Mouse (Mus musculus) left cerebral cortex, adult 18-20 months (tissue): Measurements from ENCODE around the gene Rsl1. TPM values are rescaled to one million over a fixed set of nuclear protein-coding genes. Genes with fewer than 3 reads are reported as not detected.
"Not testable (repeated sequence)": the region's sequence is repeated elsewhere in the genome, so short reads cannot be mapped to it uniquely, and the experiment has no call there.

Experiments
- DNase-seq, 2 experiments: peaks; one replicate each; pipeline ENCODE4 v3.0.0; 2021 to 2022; ENCODE audit warnings: low spot score in 2 of 2, mixed read lengths in 1 of 2
- long read RNA-seq, 2 experiments: library from polyadenylated mRNA; stranded (forward); transcript quantifications; one replicate each; pipeline ENCODE4 v2.0.0; 2021
- total RNA-seq, 2 experiments: library from RNA; stranded (reverse); gene quantifications; 2 replicates each; pipeline ENCODE4 v1.2.3; 2021

Rsl1 gene
- 1 to 10 TPM; 4.3 to 5.5 TPM for total RNA-seq
- long read RNA-seq, experiment 1, partial matches to known transcripts = 0 of 2 reads
- long read RNA-seq, experiment 1, other reads (novel, unspliced or antisense) = 1 of 2 reads
- long read RNA-seq, experiment 2, partial matches to known transcripts = 0 of 1 reads
- long read RNA-seq, experiment 2, other reads (novel, unspliced or antisense) = 0 of 1 reads

DNA sequence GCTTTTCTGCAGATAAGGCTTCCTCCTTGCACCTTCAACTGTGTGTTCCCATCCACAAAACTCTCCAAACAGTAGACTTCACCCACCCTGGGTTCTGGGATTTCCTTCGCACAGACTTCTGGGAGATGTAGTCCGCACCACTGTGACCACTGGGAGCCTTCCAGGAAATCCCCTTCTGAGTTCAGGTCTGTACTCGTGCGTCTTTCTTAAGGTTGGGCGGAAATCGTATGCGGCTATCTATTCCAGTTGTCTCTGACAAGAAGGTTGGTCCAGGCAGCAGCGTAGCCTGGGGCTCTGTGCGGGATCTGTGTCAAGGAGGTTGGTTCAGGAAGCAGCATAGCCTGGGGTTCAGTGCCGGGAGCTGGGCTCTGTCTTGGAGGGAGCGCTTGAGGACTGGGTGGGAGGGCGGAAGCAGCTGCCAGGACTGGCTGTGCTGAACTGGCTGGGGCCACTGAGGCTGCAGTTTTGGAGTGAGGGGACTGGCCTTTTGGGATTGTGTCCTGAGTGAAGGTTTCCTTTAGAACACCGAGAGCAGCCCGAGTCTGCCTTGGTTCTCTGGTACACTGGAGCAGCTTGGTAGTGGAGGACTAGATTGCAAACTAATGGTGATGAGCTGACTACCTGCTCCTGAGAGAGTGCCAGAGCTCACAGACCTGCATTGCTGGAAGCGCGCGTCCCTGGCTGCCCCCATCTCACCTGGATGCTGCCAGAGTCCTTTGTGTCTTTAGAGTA lies at the start of gene Rsl1:
Gene Rsl1, plus strand, starts transcription at position 192 of the 732 bp plus-strand sequence.
- DNase-seq = peak; percentile 71 to 78

DNA sequence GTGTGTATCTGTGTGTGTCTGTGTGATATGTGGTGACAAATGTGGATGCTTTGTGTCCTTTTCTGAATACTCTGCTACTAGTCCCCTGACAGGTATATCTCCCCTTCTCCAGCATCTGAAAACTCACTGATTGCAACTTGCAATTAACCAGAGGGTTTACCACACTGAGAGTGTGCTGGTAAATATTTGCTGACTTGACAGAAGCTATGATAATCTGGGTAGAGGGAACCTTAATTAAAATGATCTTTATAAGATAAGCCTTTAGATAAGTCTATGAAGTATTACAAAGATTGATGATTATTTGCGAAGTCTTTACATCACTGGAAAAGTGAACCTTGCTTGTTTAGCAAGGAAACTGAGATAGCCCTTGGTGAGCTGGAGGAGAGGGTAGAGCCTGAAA lies 48.5 kb upstream of the Rsl1 start:
- DNase-seq = no peak

- not testable (repeated sequence) for DNase-seq
Observed at GRCm38 (mm10) chr13:67127507-67127906, 45.5 kb upstream of the Rsl1 start.

- peak; percentile 89 to 91 for DNase-seq
Observed at GRCm38 (mm10) chr13:67128038-67128721, 44.8 kb upstream of the Rsl1 start.

- DNase-seq = not testable (repeated sequence)
Observed at GRCm38 (mm10) chr13:67166122-67166521, 6.9 kb upstream of the Rsl1 start.

GRCm38 (mm10) chr13:67173723-67174055 lies 707 bp downstream of the Rsl1 start:
- no peak for DNase-seq

GRCm38 (mm10) chr13:67194340-67194894 lies 21.4 kb downstream of the Rsl1 start, which contains the start of gene Zfp455:
TSS of gene Zfp455 (plus strand) at chr13:67194506.
- peak; percentile 52 to 70 for DNase-seq

DNA sequence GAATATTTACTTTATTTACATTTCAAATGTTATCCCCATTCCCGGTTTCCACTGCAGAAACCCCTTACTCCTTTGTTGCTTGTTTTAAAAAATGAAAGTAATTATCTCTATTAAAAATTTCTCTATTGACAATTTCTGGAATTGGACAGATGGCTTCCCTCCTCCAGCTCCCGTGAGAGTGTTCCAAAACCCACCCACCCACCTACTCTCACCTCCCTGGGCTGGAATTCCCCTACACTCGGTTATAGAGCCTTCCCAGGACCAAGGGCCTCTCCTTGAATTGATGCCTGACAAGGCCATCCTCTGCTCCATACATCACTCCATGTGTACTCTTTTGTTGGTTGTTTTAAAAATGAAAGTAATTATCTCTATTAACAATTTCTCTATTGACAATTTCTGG lies 28.7 kb downstream of the Rsl1 start:
- DNase-seq = no peak

- no peak for DNase-seq
Observed at GRCm38 (mm10) chr13:67214015-67214607, 41.1 kb downstream of the Rsl1 start.

Other genes with a start within 250 kb of the Rsl1 start
- gene Zfp712, start 112.0 kb upstream of the Rsl1 start, total RNA-seq = 1 to 10 TPM; 5.3 to 5.5 TPM
- 1 to 10 TPM; 2.3 to 2.4 TPM for gene Zfp708, start 75.2 kb upstream of the Rsl1 start, total RNA-seq
- 1 to 10 TPM; 3.1 to 3.2 TPM for gene Gm28557, start 64.6 kb upstream of the Rsl1 start, total RNA-seq
- gene Rslcan18, start 56.9 kb upstream of the Rsl1 start, total RNA-seq = under 1 TPM; 0.21 to 0.30 TPM
- gene Zfp759, start 51.5 kb upstream of the Rsl1 start, total RNA-seq = 10 to 100 TPM in 1 of 2 experiments, 1 to 10 TPM in 1; 9.5 to 10.1 TPM
- 1 to 10 TPM; 3.1 to 4.5 TPM for gene Zfp455, start 21.3 kb downstream of the Rsl1 start, total RNA-seq
- gene Zfp458, start 105.3 kb downstream of the Rsl1 start, total RNA-seq = 10 to 100 TPM; 18.7 to 20.4 TPM
- 1 to 10 TPM; 5.1 to 7.2 TPM for gene Zfp457, start 133.3 kb downstream of the Rsl1 start, total RNA-seq
- 1 to 10 TPM; 3.1 TPM for gene Zfp595, start 159.4 kb downstream of the Rsl1 start, total RNA-seq
- gene Gm28044, start 187.4 kb downstream of the Rsl1 start, total RNA-seq = 1 to 10 TPM in 1 of 2 experiments, not detected in 1; 3.6 TPM
- under 1 TPM; 0.77 to 0.91 TPM for gene Zfp953, start 187.4 kb downstream of the Rsl1 start, total RNA-seq
- not detected for gene Gm28041, start 202.6 kb downstream of the Rsl1 start, total RNA-seq
- gene Zfp456, start 202.6 kb downstream of the Rsl1 start, total RNA-seq = 1 to 10 TPM; 1.4 to 2.0 TPM
- 1 to 10 TPM; 2.6 to 3.5 TPM for gene Zfp429, start 226.6 kb downstream of the Rsl1 start, total RNA-seq
- gene Zfp459, start 248.2 kb downstream of the Rsl1 start, total RNA-seq = 1 to 10 TPM; 3.9 to 5.0 TPM